Mouse (Mus musculus): ENCODE measurements around the gene Med28.

Gene Med28

GRCm38 (mm10) chr5:45512908-45513307 lies 7.1 kb upstream of the Med28 start:
- no peak for DNase-seq (ENCODE audit: low read depth, low spot score)

- no peak for DNase-seq (ENCODE audit: low read depth, low spot score)
These were observed 6.5 kb upstream of the Med28 start for GRCm38 (mm10) chr5:45513511-45513910.

- DNase-seq (ENCODE audit: low read depth, low spot score): no peak
These were observed 5.4 kb upstream of the Med28 start for GRCm38 (mm10) chr5:45514599-45514998.

- DNase-seq (ENCODE audit: low read depth, low spot score): no peak
These were observed 4.8 kb upstream of the Med28 start for GRCm38 (mm10) chr5:45515151-45515743.

- DNase-seq (ENCODE audit: low read depth, low spot score): no peak
These were observed 731 bp downstream of the Med28 start for GRCm38 (mm10) chr5:45520809-45521110.

- DNase-seq (ENCODE audit: low read depth, low spot score): no peak
These were observed 1.6 kb downstream of the Med28 start for GRCm38 (mm10) chr5:45521601-45522000.

- DNase-seq (ENCODE audit: low read depth, low spot score): no peak
These were observed 5.1 kb downstream of the Med28 start for GRCm38 (mm10) chr5:45525101-45525500.

GRCm38 (mm10) chr5:45526338-45526737 lies 6.3 kb downstream of the Med28 start:
- DNase-seq (ENCODE audit: low read depth, low spot score): no peak

GRCm38 (mm10) chr5:45529696-45530095 lies 9.7 kb downstream of the Med28 start:
- no peak for DNase-seq (ENCODE audit: low read depth, low spot score)

GRCm38 (mm10) chr5:45534319-45535098 lies 14.5 kb downstream of the Med28 start:
- DNase-seq (ENCODE audit: low read depth, low spot score): peak; percentile 81

GRCm38 (mm10) chr5:45535177-45535576 lies 15.1 kb downstream of the Med28 start:
- no peak for DNase-seq (ENCODE audit: low read depth, low spot score)

- no peak for DNase-seq (ENCODE audit: low read depth, low spot score)
These were observed 19.5 kb downstream of the Med28 start for GRCm38 (mm10) chr5:45539502-45539901.

GRCm38 (mm10) chr5:45543374-45543773 lies 23.3 kb downstream of the Med28 start:
- no peak for DNase-seq (ENCODE audit: low read depth, low spot score)

- DNase-seq (ENCODE audit: low read depth, low spot score): no peak
These were observed 29.6 kb downstream of the Med28 start for GRCm38 (mm10) chr5:45549586-45549985.

GRCm38 (mm10) chr5:45564054-45564453 lies 44.0 kb downstream of the Med28 start:
- no peak for DNase-seq (ENCODE audit: low read depth, low spot score)

GRCm38 (mm10) chr5:45565829-45566228 lies 45.8 kb downstream of the Med28 start:
- DNase-seq (ENCODE audit: low read depth, low spot score): no peak

GRCm38 (mm10) chr5:45572816-45573215 lies 52.8 kb downstream of the Med28 start:
- DNase-seq (ENCODE audit: low read depth, low spot score): no peak

GRCm38 (mm10) chr5:45576716-45577115 lies 56.7 kb downstream of the Med28 start:
- DNase-seq (ENCODE audit: low read depth, low spot score): no peak

- no peak for DNase-seq (ENCODE audit: low read depth, low spot score)
These were observed 57.3 kb downstream of the Med28 start for GRCm38 (mm10) chr5:45577376-45577775.

Data from WW6 (cell line).